Mouse (Mus musculus): Measurements from ENCODE around the gene Tbp. TPM values are rescaled to one million over a fixed set of nuclear protein-coding genes. Genes with fewer than 3 reads are reported as not detected.
"Not testable (repeated sequence)": the region's sequence is repeated elsewhere in the genome, so short reads cannot be mapped to it uniquely, and the experiment has no call there.

The Tbp gene
- total RNA-seq, 2 experiments from 2014 or later, result 7.8 to 9.1 TPM

GRCm38 (mm10) chr17:15518186-15518585, 18.5 kb downstream of the Tbp start:
- Histone ChIP-seq H3K27ac (no peak overlapping the region), H3K4me3 (no peak overlapping the region)
- no peak for TF ChIP-seq CTCF (IDR thresholded peaks at IDR 0.05)
- no peak for DNase-seq
- intact Hi-C loops (cut with DNase I), result no loop called here

GRCm38 (mm10) chr17:15518766-15519165, 19.1 kb downstream of the Tbp start:
- no peak for TF ChIP-seq CTCF (IDR thresholded peaks at IDR 0.05)
- intact Hi-C loops (cut with DNase I), result no loop called here
- no peak for DNase-seq
- Histone ChIP-seq H3K4me3 (no peak overlapping the region), H3K27ac (no peak overlapping the region)

- peak overlapping the region; percentile 80 for H3K27ac ChIP-seq
- DNase-seq, result no peak
- H3K4me3 ChIP-seq, result peak overlapping the region; percentile 90
- TF ChIP-seq CTCF (IDR thresholded peaks at IDR 0.05), result no peak
- intact Hi-C loops (cut with DNase I), result no loop called here
These were observed 26.6 kb downstream of the Tbp start for GRCm38 (mm10) chr17:15526304-15526703.

- Histone ChIP-seq H3K4me3 (peak within 1 kb of the TSS; percentile 90), H3K27ac (peak within 1 kb of the TSS; percentile 80)
- DNase-seq, result peak; percentile 97
- TF ChIP-seq CTCF (IDR thresholded peaks at IDR 0.05), result peak; percentile 31
- intact Hi-C loops (cut with DNase I), result no loop called here
These were observed 27.5 kb downstream of the Tbp start, which contains the start of gene Pdcd2 for GRCm38 (mm10) chr17:15526986-15527810. Pdcd2 (minus strand) TSS chr17:15527301.

- DNase-seq, result no peak
- H3K4me3 ChIP-seq, result peak overlapping the region; percentile 90
- no peak for TF ChIP-seq CTCF (IDR thresholded peaks at IDR 0.05)
- peak overlapping the region; percentile 80 for H3K27ac ChIP-seq
- intact Hi-C loops (cut with DNase I), result loop anchor here (2.0 kb wide), 1 partner anchor 35 kb away; no protein-coding TSS in a partner anchor
These were observed 28.1 kb downstream of the Tbp start for GRCm38 (mm10) chr17:15527811-15528136.

GRCm38 (mm10) chr17:15528887-15529286, 29.2 kb downstream of the Tbp start:
- intact Hi-C loops (cut with DNase I), result loop anchor here (2.0 kb wide), 1 partner anchor 34 kb away; no protein-coding TSS in a partner anchor
- no peak for DNase-seq
- TF ChIP-seq CTCF (IDR thresholded peaks at IDR 0.05), result no peak
- H3K4me3 ChIP-seq, result no peak overlapping the region
- H3K27ac ChIP-seq, result no peak overlapping the region

- no peak overlapping the region for H3K4me3 ChIP-seq
- peak; percentile 31 for DNase-seq
- no peak overlapping the region for H3K27ac ChIP-seq
- peak; percentile 46 for TF ChIP-seq CTCF (IDR thresholded peaks at IDR 0.05)
- intact Hi-C loops (cut with DNase I), result no loop called here
These were observed 30.5 kb downstream of the Tbp start for GRCm38 (mm10) chr17:15530141-15530540.

- no peak for DNase-seq
- no peak overlapping the region for H3K27ac ChIP-seq
- peak overlapping the region; percentile 69 for H3K4me3 ChIP-seq
- TF ChIP-seq CTCF (IDR thresholded peaks at IDR 0.05), result no peak
- intact Hi-C loops (cut with DNase I), result no loop called here
These were observed 35.6 kb downstream of the Tbp start for GRCm38 (mm10) chr17:15535162-15535800.

GRCm38 (mm10) chr17:15535943-15536342, 36.3 kb downstream of the Tbp start:
- Histone ChIP-seq H3K27ac (no peak overlapping the region), H3K4me3 (peak overlapping the region; percentile 69)
- DNase-seq, result no peak
- no peak for TF ChIP-seq CTCF (IDR thresholded peaks at IDR 0.05)
- intact Hi-C loops (cut with DNase I), result no loop called here

- peak overlapping the region; percentile 69 for H3K4me3 ChIP-seq
- no peak for TF ChIP-seq CTCF (IDR thresholded peaks at IDR 0.05)
- 0 out of 2 replicates have a peak overlapping the region, but pooled peaks have one; percentile 16 for H3K27ac ChIP-seq
- intact Hi-C loops (cut with DNase I), result no loop called here
- DNase-seq, result peak; percentile 24
These were observed 36.8 kb downstream of the Tbp start for GRCm38 (mm10) chr17:15536457-15536904.

- intact Hi-C loops (cut with DNase I), result no loop called here
- TF ChIP-seq CTCF (IDR thresholded peaks at IDR 0.05), result no peak
- no peak for DNase-seq
- H3K27ac ChIP-seq, result no peak overlapping the region
- no peak overlapping the region for H3K4me3 ChIP-seq
These were observed 40.6 kb downstream of the Tbp start for GRCm38 (mm10) chr17:15540309-15540708.

- H3K4me3 ChIP-seq; intact Hi-C loops (cut with DNase I); DNase-seq; H3K27ac ChIP-seq: not testable (repeated sequence)
These were observed 44.2 kb downstream of the Tbp start for GRCm38 (mm10) chr17:15543868-15544267.

- DNase-seq, result no peak
- Histone ChIP-seq H3K27ac (no peak overlapping the region), H3K4me3 (no peak overlapping the region)
- TF ChIP-seq CTCF (IDR thresholded peaks at IDR 0.05), result no peak
- intact Hi-C loops (cut with DNase I), result no loop called here
These were observed 46.8 kb downstream of the Tbp start for GRCm38 (mm10) chr17:15546440-15546839.
